Mouse (Mus musculus) urinary bladder, postnatal 14 days (tissue): ENCODE measurements around the gene Cd5.

Source experiments
- DNase-seq: peaks from one replicate; pipeline ENCODE4 v3.0.0; 2021; ENCODE audit warnings: low spot score

Gene Cd5

DNA sequence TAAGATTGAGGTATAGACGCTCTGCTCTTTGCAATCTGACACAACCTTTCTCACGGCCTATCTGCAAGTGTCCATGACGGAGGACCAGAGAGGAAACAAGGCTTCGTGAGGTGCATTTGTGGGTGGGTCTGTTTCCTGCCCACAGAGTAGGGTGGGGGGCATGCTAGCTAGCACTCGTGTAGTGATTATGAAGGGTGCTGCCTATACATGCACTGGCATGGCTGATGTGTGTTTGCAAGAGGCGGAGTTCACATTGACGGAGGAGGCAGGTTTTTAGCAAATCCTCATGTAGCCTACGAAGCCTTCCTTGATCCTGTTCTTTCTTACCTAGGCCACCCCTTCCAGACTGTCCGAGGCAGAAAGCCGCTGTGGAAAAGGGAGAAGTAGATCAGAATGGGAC is 8.9 kb downstream of the Cd5 start:
- DNase-seq = no peak

DNA sequence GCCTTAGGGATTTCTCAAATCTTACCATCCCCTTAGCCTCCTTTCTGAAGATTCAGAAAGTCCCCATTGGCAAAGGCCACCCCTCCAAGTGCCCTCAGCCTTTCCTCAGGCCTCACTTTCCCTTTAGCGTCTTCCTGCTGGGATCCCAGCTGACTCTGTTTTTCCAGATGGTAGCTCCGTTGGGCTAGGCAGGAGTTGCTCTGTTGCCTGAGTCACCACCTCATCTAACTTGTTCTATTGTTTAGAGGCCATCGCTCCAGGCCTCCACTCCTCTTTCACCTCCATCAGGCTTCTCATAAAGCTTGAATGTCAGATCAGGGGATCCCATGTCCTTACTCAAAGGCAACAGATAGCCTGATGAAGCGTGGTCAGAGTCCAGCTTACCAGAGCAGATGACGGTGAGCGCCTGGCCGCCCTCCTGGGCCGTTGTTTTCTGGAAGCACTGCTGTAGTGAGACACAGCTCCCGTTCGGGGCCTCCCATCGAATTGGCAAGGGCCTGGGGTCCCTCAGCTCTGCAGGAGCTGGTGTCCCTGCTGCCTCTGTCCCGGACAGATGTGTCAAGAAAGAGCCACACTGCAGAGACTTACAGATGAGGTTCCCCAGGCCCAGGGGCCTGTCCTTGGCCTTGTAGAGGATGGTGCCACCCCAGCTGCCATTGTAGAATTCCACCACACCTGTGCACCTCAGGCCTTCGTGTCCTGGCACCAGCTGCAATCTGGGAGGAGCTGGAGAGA is 14.0 kb downstream of the Cd5 start:
- no peak for DNase-seq

DNA sequence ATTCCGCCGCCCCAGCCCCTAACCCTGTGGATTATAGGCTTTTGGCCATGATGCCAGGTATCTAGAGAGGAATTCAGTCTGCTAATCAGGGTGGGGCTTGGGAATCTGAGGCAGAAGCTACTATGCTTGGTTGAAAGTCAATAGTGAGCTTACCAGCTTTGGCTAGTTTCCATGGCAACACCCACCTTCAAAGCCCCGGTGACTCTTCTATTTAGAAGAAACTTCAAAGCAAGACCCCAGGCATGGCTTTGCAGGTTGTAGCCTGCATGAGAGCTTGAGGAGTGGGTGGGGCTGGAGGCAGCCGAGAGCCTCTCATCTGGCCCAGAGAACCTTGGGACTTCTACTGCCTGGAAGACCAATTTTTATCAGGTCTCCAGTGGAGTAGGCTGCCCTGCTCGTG is 15.2 kb downstream of the Cd5 start:
- DNase-seq = no peak

DNA sequence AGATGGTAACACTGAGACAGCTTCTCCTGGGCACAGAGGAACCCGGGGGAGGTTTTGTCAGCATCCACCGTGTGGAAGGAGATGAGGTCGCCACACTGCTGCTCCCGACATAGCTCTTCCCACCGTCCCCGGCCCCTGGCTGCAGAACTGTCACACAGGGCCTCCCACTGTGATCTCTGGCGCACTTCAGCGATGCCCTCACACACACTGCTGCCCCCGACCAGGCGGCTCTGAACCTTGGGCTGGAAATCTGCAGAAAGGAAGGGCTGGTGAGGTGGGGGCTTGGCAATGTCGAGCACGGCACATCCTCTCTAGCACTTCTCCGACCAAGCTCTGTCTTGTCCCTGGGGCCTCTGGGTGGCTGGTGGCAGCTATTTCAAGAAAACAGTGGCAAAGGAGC is 15.7 kb downstream of the Cd5 start:
- no peak for DNase-seq

DNA sequence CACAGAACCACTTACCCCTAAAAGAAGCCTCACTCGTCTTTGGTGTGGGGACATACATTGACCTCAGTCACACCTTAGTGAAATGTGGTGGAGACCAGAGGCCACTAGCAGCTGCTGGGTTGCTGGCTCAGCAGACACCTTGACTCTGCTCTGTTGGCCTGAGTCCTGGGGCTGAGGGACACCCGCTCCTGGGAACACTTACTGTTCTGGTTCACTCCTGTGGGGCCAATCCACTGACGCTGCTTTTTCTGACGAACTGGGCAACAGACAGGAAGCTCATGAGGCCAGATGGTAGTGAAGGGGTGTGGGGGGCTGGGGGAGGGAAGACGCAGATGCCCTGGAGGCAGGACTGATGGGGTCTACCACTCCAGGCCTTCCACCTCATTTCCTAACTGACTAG is 17.7 kb downstream of the Cd5 start:
- no peak for DNase-seq

DNA sequence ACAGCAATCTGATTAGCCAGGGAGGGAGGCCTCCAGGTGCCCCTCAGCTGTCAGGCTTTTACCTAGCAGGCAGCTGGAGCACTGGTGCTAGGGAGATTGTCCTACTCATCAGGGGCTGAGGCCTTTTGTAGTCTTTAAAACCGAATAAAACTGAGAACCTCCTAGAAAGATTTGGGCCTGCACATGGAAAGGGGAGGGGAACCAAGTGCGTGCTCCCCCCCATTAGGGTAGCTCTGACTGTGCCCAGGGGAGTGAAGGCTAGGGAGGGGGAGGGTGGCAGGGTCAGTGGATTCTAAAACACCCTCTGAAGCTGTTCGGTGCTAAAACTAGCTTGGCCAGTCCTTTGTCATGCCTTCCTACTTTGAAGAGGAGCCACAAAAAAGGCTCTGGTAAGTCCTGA is 18.3 kb downstream of the Cd5 start:
- no peak for DNase-seq

DNA sequence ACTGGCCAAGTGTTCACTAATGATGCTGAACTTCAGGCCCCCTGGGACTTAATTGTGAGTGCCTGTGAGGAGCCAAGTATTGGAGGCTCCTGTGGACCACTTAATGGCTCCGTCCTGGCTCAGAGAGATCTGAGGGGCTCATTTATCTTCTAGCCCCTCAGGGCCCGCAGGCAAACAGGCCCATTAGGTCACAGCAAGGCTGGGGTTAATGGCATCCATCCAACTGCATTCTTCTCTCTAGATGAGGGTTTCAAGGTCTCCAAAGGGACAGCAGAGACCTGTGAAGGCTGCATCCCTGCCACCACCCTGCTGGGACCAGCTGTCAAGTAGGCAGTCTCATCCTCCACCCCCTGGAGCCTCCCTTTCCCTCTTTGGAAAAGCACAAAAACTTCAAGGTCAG is 19.1 kb downstream of the Cd5 start:
- no peak for DNase-seq

DNA sequence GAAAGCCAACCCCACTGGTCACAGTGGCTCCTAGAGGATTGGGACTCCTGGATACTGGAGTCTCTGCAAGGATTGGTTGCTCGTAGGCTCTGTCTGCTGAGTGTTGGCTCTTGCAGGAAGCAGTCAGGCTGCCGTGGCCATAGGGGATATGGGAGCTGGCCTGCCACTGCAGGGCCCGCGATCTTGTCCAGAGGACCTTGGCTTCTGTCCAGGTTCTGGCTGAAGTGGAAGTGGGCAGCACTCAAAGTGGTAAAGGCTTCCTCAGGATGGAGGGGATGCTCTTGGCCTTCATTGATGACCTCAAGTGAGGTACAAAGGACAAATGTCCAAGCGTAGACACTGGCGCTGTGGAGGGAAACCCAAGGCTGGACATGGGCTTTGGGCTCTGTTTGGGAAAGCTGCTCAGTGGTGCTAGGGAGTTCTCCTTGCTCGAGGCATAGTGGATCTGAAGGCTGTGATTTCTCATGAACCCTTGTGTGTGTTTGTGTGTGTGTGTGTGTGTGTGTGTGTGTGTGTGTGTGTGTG is 20.5 kb downstream of the Cd5 start:
- no peak for DNase-seq

DNA sequence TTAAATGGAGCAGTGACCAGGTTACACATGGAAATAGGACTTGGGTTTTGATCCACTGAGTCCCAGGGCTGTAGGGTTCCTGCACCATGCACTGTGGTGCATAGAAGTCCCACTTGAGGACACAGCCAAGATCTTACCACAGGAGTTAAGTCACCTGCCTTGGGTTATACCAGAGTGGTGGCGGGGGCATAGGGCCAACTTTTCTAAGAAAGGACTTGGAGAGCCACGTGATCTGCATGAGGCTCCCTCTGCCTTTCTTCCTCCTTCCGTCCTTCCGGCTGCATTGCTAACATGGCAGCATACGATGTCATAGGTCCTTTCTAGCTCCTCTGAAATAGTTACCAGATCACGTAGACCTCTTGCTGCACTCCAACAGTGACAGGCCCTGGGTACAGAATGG is 23.3 kb downstream of the Cd5 start:
- no peak for DNase-seq

DNA sequence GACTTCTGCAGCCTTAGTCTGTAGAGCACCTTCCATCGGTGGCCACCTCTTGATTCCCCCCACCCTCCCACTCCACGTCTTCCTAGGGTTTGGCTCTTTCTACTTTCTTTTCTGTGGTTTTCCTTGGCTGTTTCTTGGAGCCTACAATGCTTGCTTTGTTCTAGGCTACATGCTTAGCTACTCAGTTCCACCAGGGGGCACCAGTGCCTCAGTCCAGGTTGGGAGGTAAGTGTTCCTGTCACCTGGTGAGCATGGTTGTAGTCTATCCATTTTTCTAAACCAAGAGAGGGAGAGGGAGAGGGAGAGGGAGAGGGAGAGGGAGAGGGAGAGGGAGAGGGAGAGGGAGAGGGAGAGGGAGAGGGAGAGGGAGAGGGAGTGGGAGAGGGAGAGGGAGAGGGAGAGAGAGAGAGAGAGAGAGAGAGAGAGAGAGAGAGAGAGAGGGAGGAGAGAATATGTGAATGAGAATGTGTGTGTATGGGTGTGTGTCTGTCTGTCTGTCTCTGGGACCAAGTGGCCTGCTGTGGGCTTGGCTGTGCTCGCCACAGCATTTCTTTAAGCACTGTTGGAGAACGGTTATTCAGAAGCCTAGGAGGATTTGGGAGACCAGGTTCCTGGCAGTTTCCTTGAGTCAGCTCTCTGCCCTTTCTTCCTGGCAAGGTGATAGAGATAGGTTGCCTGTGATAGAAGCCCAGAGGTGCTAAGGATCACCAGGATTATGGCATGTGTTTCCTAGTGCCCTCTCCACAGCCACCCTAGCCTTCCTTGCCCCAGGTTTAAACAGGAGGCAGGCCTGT is 23.9 kb downstream of the Cd5 start:
- peak; percentile 79 for DNase-seq

DNA sequence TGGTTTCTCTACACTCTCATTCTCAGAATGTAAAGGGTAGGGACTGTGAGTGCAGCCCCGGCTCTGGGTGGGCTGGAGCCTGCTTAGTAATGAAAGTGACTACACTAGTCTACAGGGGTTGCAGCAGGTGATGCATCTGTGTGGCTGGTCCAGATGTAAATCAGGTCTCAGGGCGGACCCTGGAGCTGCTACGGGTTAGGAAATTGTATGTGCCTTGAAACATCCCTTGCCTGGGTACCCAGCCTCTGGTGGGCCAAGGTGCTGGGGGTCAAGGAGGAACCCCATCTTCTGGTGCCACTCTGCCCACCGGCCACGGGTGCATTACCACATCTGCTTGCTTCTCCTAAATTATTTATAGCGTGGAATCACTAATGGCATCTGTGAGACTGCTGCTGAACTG is 24.6 kb downstream of the Cd5 start:
- no peak for DNase-seq

DNA sequence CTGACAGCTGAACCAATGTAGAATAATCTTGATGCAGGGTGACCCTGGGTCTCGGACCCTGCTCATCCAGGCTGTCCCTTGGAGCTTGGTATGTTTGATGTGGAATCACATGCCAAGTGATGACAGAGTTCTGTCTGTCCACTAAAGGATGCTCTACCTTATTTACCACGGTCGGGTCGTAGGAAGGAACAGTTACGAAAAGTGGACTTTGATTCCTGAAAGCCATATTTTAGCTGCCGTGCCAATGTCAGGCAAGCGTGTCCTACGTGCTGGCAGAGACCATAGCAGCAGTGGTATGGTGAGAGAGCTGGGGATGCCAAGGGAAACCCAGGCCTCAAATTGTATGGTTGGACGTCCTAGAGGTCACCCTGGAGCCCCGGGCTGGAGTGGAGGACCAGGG is 25.3 kb downstream of the Cd5 start:
- no peak for DNase-seq

DNA sequence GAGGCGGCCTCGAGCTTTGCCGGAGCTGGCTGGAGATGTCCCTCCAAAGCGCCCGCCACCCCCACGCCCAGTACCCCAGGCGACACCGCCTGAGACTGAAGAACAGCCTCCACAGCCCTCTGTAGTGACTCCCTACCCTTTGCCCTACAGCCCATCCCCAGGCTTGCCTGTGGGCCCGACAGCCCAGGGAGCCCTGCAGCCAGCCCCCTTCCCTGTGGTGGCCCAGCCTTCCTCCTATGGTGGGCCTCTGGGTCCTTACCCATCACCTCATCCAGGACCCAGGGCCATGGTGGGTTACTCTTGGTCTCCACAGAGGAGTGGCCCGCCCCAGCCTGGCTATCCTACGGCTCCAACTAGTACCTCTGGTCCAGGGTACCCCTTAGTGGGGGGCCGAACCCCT is 26.2 kb downstream of the Cd5 start:
- no peak for DNase-seq

DNA sequence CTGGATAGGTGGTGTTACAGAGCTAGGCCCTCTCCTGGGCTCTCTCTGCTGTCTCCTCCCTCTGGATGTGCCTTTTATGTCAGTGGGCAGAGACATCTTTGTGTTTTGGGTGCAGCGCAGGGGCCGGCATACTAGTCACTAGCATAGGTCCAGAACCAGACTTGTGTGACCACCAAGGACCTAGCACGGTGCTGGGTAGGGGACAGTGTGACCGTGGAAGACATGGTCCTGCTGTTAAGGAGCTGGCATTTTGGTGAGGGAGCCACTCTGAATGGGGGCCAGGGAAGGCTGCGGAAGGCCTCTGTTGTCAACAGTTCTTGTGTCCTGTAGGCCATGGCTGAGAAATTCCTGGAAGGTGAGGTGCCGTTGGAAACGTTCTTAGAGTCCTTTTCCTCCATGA is 26.6 kb downstream of the Cd5 start:
- no peak for DNase-seq

DNA sequence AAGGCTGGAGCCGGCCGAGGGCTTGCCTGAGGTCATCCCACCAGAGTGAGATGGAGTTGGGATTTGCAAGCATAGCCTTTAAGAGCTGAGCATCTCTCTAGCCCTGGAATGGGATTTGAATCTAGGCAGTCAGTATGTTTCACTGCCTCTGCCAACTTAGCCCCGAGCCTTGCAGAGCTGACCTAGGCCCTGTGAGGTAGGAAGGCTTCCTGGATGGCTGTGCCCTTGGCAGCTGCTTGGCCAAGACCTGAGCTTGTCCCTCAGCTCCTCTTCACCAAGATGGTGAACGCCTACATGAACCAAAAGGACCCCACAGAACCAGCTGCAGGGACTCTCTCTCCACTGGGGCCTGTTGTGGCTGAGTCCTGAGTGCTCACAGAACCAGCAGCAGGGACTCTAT is 28.1 kb downstream of the Cd5 start:
- DNase-seq = no peak

DNA sequence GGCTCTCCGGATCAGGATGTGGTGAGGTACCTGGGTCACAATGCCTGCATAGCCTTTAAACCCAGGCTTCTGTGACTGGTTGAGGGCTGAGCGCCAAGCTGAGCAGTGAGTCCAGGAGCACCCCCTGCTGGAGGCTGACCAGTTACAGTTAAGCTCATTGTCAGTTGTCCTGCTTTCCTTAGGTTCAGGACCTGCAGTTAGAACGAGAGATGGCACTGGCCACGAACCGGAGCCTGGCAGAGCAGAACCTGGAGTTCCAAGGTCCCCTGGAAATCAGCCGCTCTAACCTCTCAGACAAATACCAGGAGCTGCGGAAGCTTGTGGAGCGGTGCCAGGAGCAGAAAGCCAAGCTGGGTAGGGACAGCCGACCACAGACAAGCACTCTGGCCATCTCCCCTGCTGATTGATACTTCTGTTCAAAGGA is 28.7 kb downstream of the Cd5 start:
- peak; percentile 56 for DNase-seq

DNA sequence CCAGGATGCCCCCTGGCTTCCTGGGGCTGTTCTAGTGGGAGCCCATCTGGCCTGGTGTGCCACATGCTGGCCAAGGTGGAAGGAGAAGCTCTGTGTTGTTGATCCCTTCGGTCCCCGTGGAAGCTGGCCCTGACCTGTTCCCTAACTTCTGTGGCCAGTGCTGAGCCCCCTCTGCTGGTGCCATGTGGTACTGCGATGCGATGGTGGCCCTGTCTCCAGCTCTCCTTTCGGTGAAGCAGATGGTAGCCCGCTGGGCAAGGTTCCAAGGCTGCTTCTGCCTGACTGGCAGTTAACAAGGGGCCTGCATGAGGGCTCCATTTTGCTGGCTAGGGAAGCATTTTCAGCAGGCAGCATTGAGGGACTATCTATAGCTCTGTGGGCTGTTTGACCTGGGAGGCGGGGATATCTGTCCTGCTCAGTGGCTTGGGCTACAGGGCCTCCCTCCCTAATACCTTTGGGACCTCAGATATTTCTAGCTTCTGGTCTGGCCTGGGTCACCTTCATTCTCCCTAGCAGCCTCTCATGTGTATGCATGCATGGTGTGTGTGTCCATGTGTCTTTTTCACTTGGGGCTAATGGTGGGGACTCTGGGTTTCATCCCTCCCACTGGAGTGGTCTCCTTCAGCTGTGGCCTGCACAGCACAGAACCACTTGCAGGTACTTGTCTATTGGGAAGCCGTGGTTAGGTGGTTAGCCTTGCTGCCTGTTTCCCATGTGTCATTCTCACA is 29.3 kb downstream of the Cd5 start:
- peak; percentile 90 for DNase-seq

DNA sequence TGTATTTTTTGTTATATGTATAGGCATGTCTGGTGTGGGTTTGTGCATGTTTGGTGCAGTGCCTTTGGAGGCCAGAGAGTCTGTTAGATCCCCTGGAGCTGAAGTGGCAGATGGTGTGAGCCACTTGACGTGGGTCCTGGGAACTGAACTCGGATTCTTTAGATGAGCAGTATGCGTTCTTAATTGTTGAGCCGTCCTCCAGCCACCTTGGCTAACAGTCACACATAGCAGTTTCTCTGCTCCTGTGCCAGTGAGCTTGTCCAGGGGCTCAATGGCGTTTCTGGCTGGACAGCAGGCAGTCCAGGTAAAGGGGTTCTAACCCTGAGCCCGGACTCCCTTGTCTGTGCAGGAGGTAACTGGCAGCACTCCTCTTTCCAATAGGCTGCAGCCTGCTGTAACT is 29.9 kb downstream of the Cd5 start:
- no peak for DNase-seq

DNA sequence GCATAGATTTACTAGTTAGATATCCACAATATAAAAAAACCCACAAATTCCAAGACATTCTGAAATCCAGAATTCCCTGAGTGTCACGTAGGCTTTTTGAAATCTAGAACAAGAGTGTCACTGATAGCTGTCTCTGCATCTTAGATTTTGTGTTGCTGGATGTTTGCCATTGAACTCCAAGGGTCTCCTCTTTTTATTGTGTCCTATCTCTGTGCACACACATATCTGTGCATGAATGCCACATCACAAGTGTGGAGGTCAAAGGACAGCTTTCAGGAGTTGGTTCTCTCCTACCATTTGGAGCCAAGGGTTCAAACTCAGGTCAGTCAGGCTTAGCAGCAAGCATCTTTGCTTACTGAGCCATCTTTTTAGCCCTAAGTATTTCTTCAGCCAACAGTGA is 30.9 kb downstream of the Cd5 start:
- DNase-seq = no peak

DNA sequence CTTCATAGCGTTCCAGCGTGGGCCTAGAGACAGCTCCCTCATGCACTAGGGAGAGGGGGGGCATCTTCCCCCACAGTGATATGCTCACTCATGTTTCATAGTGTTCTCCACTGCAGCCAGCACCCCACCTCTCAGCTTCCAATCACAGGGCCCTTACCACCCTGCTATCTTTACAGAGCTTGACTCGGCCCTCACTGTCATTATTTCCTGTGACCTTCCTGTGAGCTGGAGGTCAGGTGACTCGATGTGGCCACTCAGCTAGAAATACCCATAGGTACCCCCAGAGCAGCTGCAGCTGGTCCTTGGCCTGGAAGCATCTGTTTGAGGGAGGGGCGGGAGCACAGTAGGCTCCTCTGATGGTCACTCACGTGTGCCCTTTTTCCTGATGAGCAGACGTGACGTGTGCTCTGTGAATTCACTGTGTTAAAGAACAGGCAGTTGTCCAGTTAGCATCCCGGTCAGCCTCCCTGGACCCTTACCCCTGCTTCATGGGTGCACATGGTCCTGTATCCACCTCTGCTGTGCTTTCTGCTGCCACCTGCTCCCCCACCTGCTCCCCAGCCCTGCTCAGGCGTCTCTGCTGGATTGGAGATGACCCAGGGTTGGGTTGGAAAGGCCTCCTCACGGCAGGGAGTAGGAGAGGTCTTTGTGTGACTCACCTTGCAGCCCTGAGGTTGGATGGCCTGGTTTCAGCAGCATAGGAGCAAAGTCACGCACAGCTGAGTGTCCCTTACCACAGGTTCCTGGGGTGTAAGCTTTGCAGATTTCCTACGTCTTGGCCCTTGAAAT is 31.5 kb downstream of the Cd5 start:
- DNase-seq = no peak

DNA sequence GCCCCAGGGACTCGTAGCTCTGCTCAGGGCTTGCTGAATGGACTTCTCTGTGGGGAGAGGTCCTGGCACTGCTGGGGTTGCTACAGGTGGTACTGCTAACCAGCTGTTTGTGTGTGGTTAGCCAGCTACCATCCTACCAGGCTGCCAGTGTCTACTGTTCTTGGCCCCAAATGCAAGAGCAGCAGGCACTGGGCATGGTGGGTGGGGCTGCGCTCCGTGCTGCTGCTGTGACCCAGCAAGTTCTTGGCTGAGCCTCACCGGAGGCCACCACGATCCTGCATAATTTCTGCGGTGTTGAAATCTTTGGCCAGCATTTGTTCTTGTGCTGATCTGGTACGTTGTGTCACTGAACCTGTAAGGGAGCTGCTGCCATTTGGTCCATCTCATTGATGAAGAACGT is 35.3 kb downstream of the Cd5 start:
- DNase-seq = no peak

DNA sequence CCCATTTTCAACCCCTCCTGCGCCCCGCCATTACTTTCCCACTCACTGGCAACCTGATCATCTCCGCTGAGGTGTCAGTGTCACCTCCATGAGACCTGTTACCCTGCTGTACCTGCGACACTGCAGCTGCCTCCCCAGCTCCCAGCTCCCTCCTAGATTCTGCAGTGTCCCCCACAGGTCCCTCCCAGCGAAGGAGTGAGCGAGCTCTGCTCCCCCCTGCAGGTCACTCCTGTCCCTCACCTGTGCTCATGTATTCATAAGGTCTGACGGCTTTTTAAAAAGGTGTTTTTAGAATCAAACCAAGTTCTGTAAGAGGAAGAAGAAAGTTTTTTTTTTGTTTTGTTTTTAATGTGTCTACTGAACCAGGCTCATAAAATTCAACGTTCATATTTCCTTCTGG is 36.7 kb downstream of the Cd5 start:
- no peak for DNase-seq
